In genomic region chr10:8915755-8916154, GRCm38 (mm10) we compare ENCODE assay signal across 17 mouse cellular contexts.
"Had no signal": no experiment of that assay in that cellular context is flagged by ENCODE, and none has a peak within 500 bp of the region (broad histone marks: within the 10 kb centered on the region; RNA-seq: fewer than 3 reads in every experiment).

No protein-coding gene starts in this region.

- H3K4me1 ChIP-seq: midbrain, embryonic 15.5 days had no signal

- DNase-seq: liver, postnatal 0 days; lung, adult 2 months; lung, postnatal 14 days; lung, postnatal 36 days; right cerebral cortex, postnatal 14 days; spleen, adult 18-20 months; thymus, adult 18-20 months; thymus, postnatal 14 days; thymus, postnatal 36 days had no signal

- H3K27ac ChIP-seq: lung, embryonic 15.5 days; macrophage; midbrain, embryonic 13.5 days; midbrain, embryonic 15.5 days; neural tube, embryonic 12.5 days had no signal

- H3K4me3 ChIP-seq: lung, embryonic 15.5 days; megakaryocyte, embryonic 14.5 days; midbrain, embryonic 13.5 days; midbrain, embryonic 15.5 days; neural tube, embryonic 12.5 days had no signal

- H3K27me3 ChIP-seq: lung, embryonic 15.5 days; midbrain, embryonic 13.5 days; midbrain, embryonic 15.5 days; neural tube, embryonic 12.5 days had no signal

- ATAC-seq: liver, postnatal 0 days; lung, postnatal 0 days; midbrain, embryonic 13.5 days; midbrain, embryonic 15.5 days had no signal

- H3K9me3 ChIP-seq: lung, embryonic 15.5 days; midbrain, embryonic 13.5 days; midbrain, embryonic 15.5 days; neural tube, embryonic 12.5 days had no signal

- H3K4me2 ChIP-seq: lung, embryonic 15.5 days; midbrain, embryonic 11.5 days; midbrain, embryonic 13.5 days; midbrain, embryonic 15.5 days; neural tube, embryonic 12.5 days had no signal

- H3K9ac ChIP-seq: liver, postnatal 0 days; lung, embryonic 15.5 days; midbrain, embryonic 13.5 days; midbrain, embryonic 15.5 days; neural tube, embryonic 12.5 days had no signal

- H3K36me3 ChIP-seq: lung, embryonic 15.5 days; midbrain, embryonic 13.5 days; midbrain, embryonic 15.5 days; neural tube, embryonic 12.5 days had no signal
